Mouse (Mus musculus): ENCODE measurements around the gene Nlrp14. TPM values are rescaled to one million over a fixed set of nuclear protein-coding genes. Genes with fewer than 3 reads are reported as not detected.
"Not testable (repeated sequence)": the region's sequence is repeated elsewhere in the genome, so short reads cannot be mapped to it uniquely, and the experiment has no call there.

Nlrp14 gene
- not detected in 2 replicates for polyA plus RNA-seq (2016; fragmentation: Nextera tagmentation; extraction: Ambion mirVana)

GRCm38 (mm10) chr7:107166690-107167089, at the start of gene Nlrp14:
Gene Nlrp14, plus strand, starts transcription at chr7:107166990.
- no peaks in the 10 kb centered on the region for H3K27me3 ChIP-seq
- WGBS: 88% methylated on average over 10 of the region's 10 CpGs
- no peaks in the 10 kb centered on the region for H3K36me3 ChIP-seq

GRCm38 (mm10) chr7:107130983-107131382, 35.8 kb upstream of the Nlrp14 start, which contains the start of gene Olfr715:
Gene Olfr715, minus strand, starts transcription at chr7:107131083.
- WGBS: 78% methylated on average over 3 of the region's 3 CpGs
- H3K4me2 ChIP-seq (replicated peaks); H3K9ac ChIP-seq (replicated peaks); H3K9me3 ChIP-seq; H3K4me3 ChIP-seq; H3K36me3 ChIP-seq; H3K27me3 ChIP-seq; H3K27ac ChIP-seq (replicated peaks); H3K4me1 ChIP-seq; ATAC-seq (ENCODE audit: low FRiP score, low read depth): not testable (repeated sequence)

More at GRCm38 (mm10) chr7:107166690-107167089, at the start of gene Nlrp14:
- no peak for ATAC-seq (ENCODE audit: low FRiP score, low read depth)
- Histone ChIP-seq H3K9ac (replicated peaks) (no peak within 1 kb of the TSS), H3K9me3 (no peaks in the 10 kb centered on the region), H3K4me3 (no peak within 1 kb of the TSS), H3K4me2 (replicated peaks) (no peak within 1 kb of the TSS), H3K4me1 (no peaks in the 10 kb centered on the region), H3K27ac (replicated peaks) (no peak within 1 kb of the TSS)

GRCm38 (mm10) chr7:107138027-107138426, 28.8 kb upstream of the Nlrp14 start, which contains the start of gene Olfr716:
Gene Olfr716, plus strand, starts transcription at chr7:107138327.
- not testable (repeated sequence) for H3K4me3 ChIP-seq; ATAC-seq (ENCODE audit: low FRiP score, low read depth); H3K36me3 ChIP-seq; H3K9me3 ChIP-seq; H3K27me3 ChIP-seq; H3K4me2 ChIP-seq (replicated peaks); H3K4me1 ChIP-seq; H3K27ac ChIP-seq (replicated peaks); H3K9ac ChIP-seq (replicated peaks)
- WGBS: 73% methylated on average over 2 of the region's 2 CpGs

- Histone ChIP-seq H3K27me3 (no peaks in the 10 kb centered on the region), H3K4me3 (no peak overlapping the region), H3K36me3 (no peaks in the 10 kb centered on the region), H3K27ac (replicated peaks) (no peak overlapping the region), H3K9ac (replicated peaks) (no peak overlapping the region), H3K9me3 (no peaks in the 10 kb centered on the region), H3K4me2 (replicated peaks) (no peak overlapping the region), H3K4me1 (no peaks in the 10 kb centered on the region)
- WGBS: 53% methylated on average over 2 of the region's 2 CpGs
- ATAC-seq (ENCODE audit: low FRiP score, low read depth): no peak
Measured at GRCm38 (mm10) chr7:107180406-107180805, 13.6 kb downstream of the Nlrp14 start.

GRCm38 (mm10) chr7:107201817-107202216, 35.0 kb downstream of the Nlrp14 start:
- WGBS: 53% methylated on average over 3 of the region's 3 CpGs
- Histone ChIP-seq H3K9ac (replicated peaks) (no peak overlapping the region), H3K4me2 (replicated peaks) (no peak overlapping the region), H3K9me3 (0 out of 2 replicates have a peak, but pooled peaks cover 3% of the 10 kb centered on the region), H3K36me3 (no peaks in the 10 kb centered on the region), H3K27me3 (no peaks in the 10 kb centered on the region), H3K4me3 (no peak overlapping the region), H3K27ac (replicated peaks) (no peak overlapping the region), H3K4me1 (no peaks in the 10 kb centered on the region)
- ATAC-seq (ENCODE audit: low FRiP score, low read depth): no peak

GRCm38 (mm10) chr7:107207843-107208242, 41.1 kb downstream of the Nlrp14 start:
- Histone ChIP-seq H3K4me1 (no peaks in the 10 kb centered on the region), H3K27me3 (peaks cover 26% of the 10 kb centered on the region), H3K4me2 (replicated peaks) (no peak overlapping the region), H3K27ac (replicated peaks) (no peak overlapping the region), H3K36me3 (no peaks in the 10 kb centered on the region), H3K4me3 (no peak overlapping the region), H3K9me3 (peaks cover 19% of the 10 kb centered on the region), H3K9ac (replicated peaks) (no peak overlapping the region)
- 73% methylated on average over 3 of the region's 3 CpGs for WGBS
- ATAC-seq (ENCODE audit: low FRiP score, low read depth): no peak

- ATAC-seq (ENCODE audit: low FRiP score, low read depth): peak; percentile 56; the same call in 1 of the 2 replicates
- H3K4me3 ChIP-seq: peak within 1 kb of the TSS; percentile 29
- H3K27me3 ChIP-seq: peaks cover 26% of the 10 kb centered on the region
- H3K9ac ChIP-seq (replicated peaks): no peak within 1 kb of the TSS
- peaks cover 19% of the 10 kb centered on the region for H3K9me3 ChIP-seq
- H3K36me3 ChIP-seq: no peaks in the 10 kb centered on the region
- 44% methylated on average over 66 of the region's 70 CpGs for WGBS
- H3K27ac ChIP-seq (replicated peaks): no peak within 1 kb of the TSS
- H3K4me1 ChIP-seq: no peaks in the 10 kb centered on the region
- peak within 1 kb of the TSS; percentile 26 for H3K4me2 ChIP-seq (replicated peaks)
Measured at GRCm38 (mm10) chr7:107209204-107209860, 42.5 kb downstream of the Nlrp14 start, which contains the start of gene Rbmxl2. Gene Rbmxl2, plus strand, starts transcription at chr7:107209445.

GRCm38 (mm10) chr7:107210126-107210576, 43.4 kb downstream of the Nlrp14 start:
- H3K4me1 ChIP-seq: no peaks in the 10 kb centered on the region
- H3K4me3 ChIP-seq: peak overlapping the region; percentile 29
- 23% methylated on average over 59 of the region's 77 CpGs for WGBS
- ATAC-seq (ENCODE audit: low FRiP score, low read depth): peak; percentile 63
- peaks cover 26% of the 10 kb centered on the region for H3K27me3 ChIP-seq
- H3K36me3 ChIP-seq: no peaks in the 10 kb centered on the region
- H3K4me2 ChIP-seq (replicated peaks): peak overlapping the region; percentile 26
- no peak overlapping the region for H3K9ac ChIP-seq (replicated peaks)
- H3K27ac ChIP-seq (replicated peaks): no peak overlapping the region
- peaks cover 19% of the 10 kb centered on the region for H3K9me3 ChIP-seq

GRCm38 (mm10) chr7:107215723-107216122, 48.9 kb downstream of the Nlrp14 start:
- H3K27ac ChIP-seq (replicated peaks): no peak overlapping the region
- ATAC-seq (ENCODE audit: low FRiP score, low read depth): peak; percentile 60; the same call in 1 of the 2 replicates
- H3K4me2 ChIP-seq (replicated peaks): no peak overlapping the region
- no peaks in the 10 kb centered on the region for H3K4me1 ChIP-seq
- no peaks in the 10 kb centered on the region for H3K36me3 ChIP-seq
- H3K4me3 ChIP-seq: no peak overlapping the region
- no peaks in the 10 kb centered on the region for H3K9me3 ChIP-seq
- no peak overlapping the region for H3K9ac ChIP-seq (replicated peaks)
- H3K27me3 ChIP-seq: peaks cover 9% of the 10 kb centered on the region

GRCm38 (mm10) chr7:107216845-107217244, 50.1 kb downstream of the Nlrp14 start:
- H3K9me3 ChIP-seq: no peaks in the 10 kb centered on the region
- WGBS: 88% methylated on average over 2 of the region's 2 CpGs
- no peak overlapping the region for H3K27ac ChIP-seq (replicated peaks)
- no peak overlapping the region for H3K4me3 ChIP-seq
- H3K4me1 ChIP-seq: no peaks in the 10 kb centered on the region
- no peak overlapping the region for H3K4me2 ChIP-seq (replicated peaks)
- no peaks in the 10 kb centered on the region for H3K36me3 ChIP-seq
- H3K27me3 ChIP-seq: no peaks in the 10 kb centered on the region
- no peak overlapping the region for H3K9ac ChIP-seq (replicated peaks)
- ATAC-seq (ENCODE audit: low FRiP score, low read depth): no peak

- no peak for ATAC-seq (ENCODE audit: low FRiP score, low read depth)
- Histone ChIP-seq H3K27ac (replicated peaks) (no peak overlapping the region), H3K4me1 (peaks cover 7% of the 10 kb centered on the region; the same call in 1 of the 2 replicates), H3K4me2 (replicated peaks) (no peak overlapping the region), H3K4me3 (no peak overlapping the region), H3K9me3 (no peaks in the 10 kb centered on the region), H3K9ac (replicated peaks) (no peak overlapping the region), H3K36me3 (no peaks in the 10 kb centered on the region), H3K27me3 (no peaks in the 10 kb centered on the region)
- 19% methylated on average over 3 of the region's 3 CpGs for WGBS
Measured at GRCm38 (mm10) chr7:107236854-107237253, 70.1 kb downstream of the Nlrp14 start.

- Histone ChIP-seq H3K4me3 (no peak overlapping the region), H3K4me1 (peaks cover 7% of the 10 kb centered on the region; the same call in 1 of the 2 replicates), H3K27ac (replicated peaks) (no peak overlapping the region), H3K9ac (replicated peaks) (no peak overlapping the region), H3K4me2 (replicated peaks) (no peak overlapping the region), H3K27me3 (no peaks in the 10 kb centered on the region), H3K36me3 (no peaks in the 10 kb centered on the region), H3K9me3 (no peaks in the 10 kb centered on the region)
- ATAC-seq (ENCODE audit: low FRiP score, low read depth): no peak
- 69% methylated on average over 3 of the region's 3 CpGs for WGBS
Measured at GRCm38 (mm10) chr7:107237498-107237897, 70.7 kb downstream of the Nlrp14 start.

Measured in midbrain, embryonic 12.5 days (tissue).